Mouse (Mus musculus) bone marrow, adult 2 months (tissue): ENCODE measurements around the gene Cgnl1.

Source experiments
- CTCF ChIP-seq: fragments of 200-500 bp; IDR thresholded peaks from 2 replicates; pipeline ENCODE4 v1.5.1; 2011; ENCODE audit warnings: low read length, control low read depth; ENCODE audit not compliant: control insufficient read depth, insufficient read depth
- POLR2A ChIP-seq: fragments of 200-500 bp; IDR thresholded peaks from 2 replicates; pipeline ENCODE4 v1.6.1; 2011; ENCODE audit warnings: low read depth, mild to moderate bottlenecking, control low read depth, low read length, borderline replicate concordance; ENCODE audit not compliant: control insufficient read depth

GRCm38 (mm10) chr9:71812914-71813313 is 41.5 kb upstream of the Cgnl1 start:
- TF ChIP-seq POLR2A = no peak
- TF ChIP-seq CTCF = no peak
